In genomic region chr9:66585191-66585590, GRCm38 (mm10) we compare ENCODE assay signal across 27 mouse cellular contexts.
"Had no signal": no experiment of that assay in that cellular context is flagged by ENCODE, and none has a peak within 500 bp of the region (broad histone marks: within the 10 kb centered on the region; RNA-seq: fewer than 3 reads in every experiment).

No protein-coding gene starts in this region.

- ATAC-seq: forebrain, embryonic 13.5 days; forebrain, embryonic 14.5 days; forebrain, embryonic 15.5 days; forebrain, embryonic 16.5 days; forebrain, postnatal 0 days had no signal

- H3K4me3 ChIP-seq: embryonic facial prominence, embryonic 10.5 days; embryonic facial prominence, embryonic 12.5 days; embryonic facial prominence, embryonic 13.5 days; embryonic facial prominence, embryonic 15.5 days; erythroblast, embryonic 14.5 days; forebrain, embryonic 10.5 days; forebrain, embryonic 12.5 days; forebrain, embryonic 13.5 days; forebrain, embryonic 15.5 days; heart, adult 2 months; heart, embryonic 10.5 days had no signal

- H3K9me3 ChIP-seq: embryonic facial prominence, embryonic 10.5 days; embryonic facial prominence, embryonic 12.5 days; embryonic facial prominence, embryonic 13.5 days; embryonic facial prominence, embryonic 15.5 days; forebrain, embryonic 10.5 days; forebrain, embryonic 12.5 days; forebrain, embryonic 13.5 days; forebrain, embryonic 15.5 days; heart, embryonic 10.5 days had no signal

- H3K9ac ChIP-seq: embryonic facial prominence, embryonic 12.5 days; embryonic facial prominence, embryonic 13.5 days; embryonic facial prominence, embryonic 15.5 days; forebrain, embryonic 12.5 days; forebrain, embryonic 13.5 days; forebrain, embryonic 15.5 days; forebrain, postnatal 0 days had no signal

- DNase-seq: cerebellum, adult 9-10 months; cerebellum, postnatal 10 days; cerebellum, postnatal 14 days; cerebellum, postnatal 25 days; cerebellum, postnatal 36 days; embryo, embryonic 11 days; forebrain, postnatal 0 days; gastrocnemius, postnatal 10 days; gastrocnemius, postnatal 14 days; gastrocnemius, postnatal 25 days; gastrocnemius, postnatal 36 days; heart, adult 11 months; heart, adult 18-20 months; heart, adult 2 months had no signal

- H3K27ac ChIP-seq: embryonic facial prominence, embryonic 10.5 days; embryonic facial prominence, embryonic 12.5 days; embryonic facial prominence, embryonic 13.5 days; embryonic facial prominence, embryonic 15.5 days; forebrain, embryonic 10.5 days; forebrain, embryonic 12.5 days; forebrain, embryonic 13.5 days; forebrain, embryonic 15.5 days; heart, adult 2 months; heart, embryonic 10.5 days had no signal

- H3K27me3 ChIP-seq: embryonic facial prominence, embryonic 12.5 days; embryonic facial prominence, embryonic 13.5 days; embryonic facial prominence, embryonic 15.5 days; forebrain, embryonic 12.5 days; forebrain, embryonic 13.5 days; forebrain, embryonic 15.5 days had no signal

- H3K4me2 ChIP-seq: embryonic facial prominence, embryonic 12.5 days; embryonic facial prominence, embryonic 13.5 days; embryonic facial prominence, embryonic 15.5 days; forebrain, embryonic 12.5 days; forebrain, embryonic 13.5 days; forebrain, embryonic 15.5 days; heart, embryonic 11.5 days had no signal

- H3K36me3 ChIP-seq: embryonic facial prominence, embryonic 12.5 days; embryonic facial prominence, embryonic 13.5 days; embryonic facial prominence, embryonic 15.5 days; forebrain, embryonic 12.5 days; forebrain, embryonic 15.5 days had no signal
